Mouse (Mus musculus): ENCODE data around the gene Prss57.

Prss57 gene

GRCm38 (mm10) chr10:79790861-79791260, at the start of gene Prss57:
Gene Prss57 (minus strand): TSS chr10:79790961.
- no peak for DNase-seq (ENCODE audit: low spot score)

GRCm38 (mm10) chr10:79840091-79840490, 49.3 kb upstream of the Prss57 start:
- no peak for DNase-seq (ENCODE audit: low spot score)

GRCm38 (mm10) chr10:79838151-79838550, 47.4 kb upstream of the Prss57 start:
- no peak for DNase-seq (ENCODE audit: low spot score)

GRCm38 (mm10) chr10:79836918-79837317, 46.2 kb upstream of the Prss57 start:
- DNase-seq (ENCODE audit: low spot score), result no peak

- peak; percentile 84 for DNase-seq (ENCODE audit: low spot score)
Measured at GRCm38 (mm10) chr10:79834769-79835398, 44.1 kb upstream of the Prss57 start.

GRCm38 (mm10) chr10:79832786-79833181, 42.0 kb upstream of the Prss57 start:
- DNase-seq (ENCODE audit: low spot score), result no peak

GRCm38 (mm10) chr10:79832026-79832785, 41.4 kb upstream of the Prss57 start:
- no peak for DNase-seq (ENCODE audit: low spot score)

GRCm38 (mm10) chr10:79831583-79831982, 40.8 kb upstream of the Prss57 start:
- peak; percentile 50 for DNase-seq (ENCODE audit: low spot score)

- peak; percentile 65 for DNase-seq (ENCODE audit: low spot score)
Measured at GRCm38 (mm10) chr10:79824413-79824812, 33.7 kb upstream of the Prss57 start.

- DNase-seq (ENCODE audit: low spot score), result no peak
Measured at GRCm38 (mm10) chr10:79823011-79823410, 32.2 kb upstream of the Prss57 start.

- no peak for DNase-seq (ENCODE audit: low spot score)
Measured at GRCm38 (mm10) chr10:79822372-79822771, 31.6 kb upstream of the Prss57 start.

- DNase-seq (ENCODE audit: low spot score), result no peak
Measured at GRCm38 (mm10) chr10:79821731-79822130, 31.0 kb upstream of the Prss57 start.

GRCm38 (mm10) chr10:79820782-79821181, 30.0 kb upstream of the Prss57 start, which contains the start of gene Misp:
Gene Misp (plus strand): TSS chr10:79820989.
- no peak for DNase-seq (ENCODE audit: low spot score)

GRCm38 (mm10) chr10:79820277-79820676, 29.5 kb upstream of the Prss57 start:
- DNase-seq (ENCODE audit: low spot score), result no peak

GRCm38 (mm10) chr10:79819606-79820005, 28.8 kb upstream of the Prss57 start:
- DNase-seq (ENCODE audit: low spot score), result no peak

GRCm38 (mm10) chr10:79818225-79818624, 27.5 kb upstream of the Prss57 start:
- DNase-seq (ENCODE audit: low spot score), result peak; percentile 77

GRCm38 (mm10) chr10:79817111-79817510, 26.4 kb upstream of the Prss57 start:
- DNase-seq (ENCODE audit: low spot score), result no peak

GRCm38 (mm10) chr10:79815671-79816494, 25.1 kb upstream of the Prss57 start:
- no peak for DNase-seq (ENCODE audit: low spot score)

- DNase-seq (ENCODE audit: low spot score), result no peak
Measured at GRCm38 (mm10) chr10:79814271-79814842, 23.6 kb upstream of the Prss57 start.

- DNase-seq (ENCODE audit: low spot score), result peak; percentile 81
Measured at GRCm38 (mm10) chr10:79811736-79812637, 21.2 kb upstream of the Prss57 start.

- no peak for DNase-seq (ENCODE audit: low spot score)
Measured at GRCm38 (mm10) chr10:79808728-79809127, 18.0 kb upstream of the Prss57 start.
